Mouse (Mus musculus): ENCODE results near the gene Zfp280d. TPM values are rescaled to one million over a fixed set of nuclear protein-coding genes. Genes with fewer than 3 reads are reported as not detected.

Zfp280d gene
- polyA plus RNA-seq, 1 experiment from 2014 or later, result 38.7 TPM

GRCm38 (mm10) chr9:72404446-72404845, 129.8 kb downstream of the Zfp280d start:
- Histone ChIP-seq H3K4me1 (ENCODE audit: control insufficient read depth, insufficient read depth, low read length) (peaks cover 2% of the 10 kb centered on the region; the same call in 1 of the 2 replicates), H3K4me3 (ENCODE audit: low read depth, low read length) (no peak overlapping the region), H3K9me3 (replicated peaks; ENCODE audit: control insufficient read depth, low read length) (no peaks in the 10 kb centered on the region), H3K27me3 (replicated peaks; ENCODE audit: control insufficient read depth, insufficient read depth, low read length) (no peaks in the 10 kb centered on the region), H3K36me3 (ENCODE audit: control insufficient read depth, insufficient read depth, low read length) (no peaks in the 10 kb centered on the region), H3K4me2 (ENCODE audit: low read length) (no peak overlapping the region), H3K9ac (ENCODE audit: low read length) (no peak overlapping the region), H3K27ac (ENCODE audit: low read depth, low read length) (no peak overlapping the region)
- ATAC-seq (no peak), DNase-seq (ENCODE audit: low spot score) (no peak)
- WGBS, result 89% methylated on average over 8 of the region's 8 CpGs

DNA sequence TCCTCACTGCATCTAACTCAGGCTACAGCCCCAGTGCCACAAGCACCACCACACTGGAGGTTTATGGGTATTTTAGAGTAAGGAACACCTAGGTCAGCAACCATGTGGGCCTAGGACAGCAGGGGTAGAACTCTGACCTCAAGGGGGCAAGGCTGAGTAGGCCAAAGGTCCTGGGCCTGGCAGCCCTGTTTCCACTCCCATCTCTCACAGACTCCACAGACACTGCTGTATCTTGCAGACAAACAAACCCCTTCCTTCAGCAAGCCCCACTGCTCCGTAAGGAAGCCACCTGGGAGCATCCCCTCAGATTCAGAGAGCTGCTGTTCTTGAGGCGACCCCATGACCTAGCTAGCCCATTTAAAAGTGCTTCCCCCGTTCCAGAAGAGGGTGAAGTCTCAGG, 130.3 kb downstream of the Zfp280d start:
- Histone ChIP-seq H3K4me2 (ENCODE audit: low read length) (no peak overlapping the region), H3K27ac (ENCODE audit: low read depth, low read length) (no peak overlapping the region), H3K4me3 (ENCODE audit: low read depth, low read length) (no peak overlapping the region), H3K27me3 (replicated peaks; ENCODE audit: control insufficient read depth, insufficient read depth, low read length) (no peaks in the 10 kb centered on the region), H3K36me3 (ENCODE audit: control insufficient read depth, insufficient read depth, low read length) (no peaks in the 10 kb centered on the region), H3K4me1 (ENCODE audit: control insufficient read depth, insufficient read depth, low read length) (no peaks in the 10 kb centered on the region; the same call in 1 of the 2 replicates), H3K9ac (ENCODE audit: low read length) (no peak overlapping the region), H3K9me3 (replicated peaks; ENCODE audit: control insufficient read depth, low read length) (no peaks in the 10 kb centered on the region)
- ATAC-seq (no peak), DNase-seq (ENCODE audit: low spot score) (no peak)
- WGBS, result 80% methylated on average over 3 of the region's 3 CpGs

DNA sequence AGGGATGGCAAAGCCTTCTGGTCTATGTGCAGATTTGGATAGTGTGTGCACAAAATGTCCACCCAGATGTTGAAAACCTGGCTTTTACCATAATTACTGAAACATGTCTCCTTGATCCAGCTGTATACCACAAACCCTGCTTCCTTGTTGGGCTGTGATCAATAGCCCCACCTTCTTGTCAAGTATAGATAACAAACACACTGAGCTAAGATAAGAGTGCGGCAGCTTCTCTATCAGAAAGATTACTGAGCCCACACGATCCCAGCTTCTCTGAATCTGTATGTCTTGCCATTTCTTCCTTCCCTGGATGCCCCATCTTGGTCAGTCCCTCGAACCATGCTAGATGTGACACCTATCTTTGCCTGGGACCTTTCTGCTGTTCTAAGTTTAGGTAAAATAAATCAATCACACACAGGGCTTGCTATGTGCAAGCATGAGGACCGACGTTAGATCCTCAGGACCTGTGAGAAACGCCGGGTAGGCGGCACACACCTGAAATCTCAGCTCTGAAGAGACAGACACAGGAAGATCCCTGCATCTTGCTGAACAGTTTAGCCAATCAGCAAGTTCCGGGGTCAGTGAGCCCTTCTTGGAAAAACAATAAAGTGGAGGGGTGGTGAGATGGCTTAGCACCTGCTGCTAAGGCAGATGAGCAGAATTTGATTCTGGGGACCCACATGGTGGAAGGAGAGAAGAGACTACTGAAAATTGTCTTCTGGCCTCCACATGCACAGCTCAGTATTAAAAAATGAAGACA, 131.4 kb downstream of the Zfp280d start:
- H3K4me3 ChIP-seq (ENCODE audit: low read depth, low read length), result no peak overlapping the region
- H3K27ac ChIP-seq (ENCODE audit: low read depth, low read length), result no peak overlapping the region
- H3K9me3 ChIP-seq (replicated peaks; ENCODE audit: control insufficient read depth, low read length), result no peaks in the 10 kb centered on the region
- H3K27me3 ChIP-seq (replicated peaks; ENCODE audit: control insufficient read depth, insufficient read depth, low read length), result no peaks in the 10 kb centered on the region
- DNase-seq (ENCODE audit: low spot score) (no peak), ATAC-seq (no peak)
- H3K4me1 ChIP-seq (ENCODE audit: control insufficient read depth, insufficient read depth, low read length), result no peaks in the 10 kb centered on the region
- H3K9ac ChIP-seq (ENCODE audit: low read length), result no peak overlapping the region
- H3K36me3 ChIP-seq (ENCODE audit: control insufficient read depth, insufficient read depth, low read length), result no peaks in the 10 kb centered on the region
- H3K4me2 ChIP-seq (ENCODE audit: low read length), result no peak overlapping the region
- 91% methylated on average over 9 of the region's 9 CpGs for WGBS

GRCm38 (mm10) chr9:72408131-72408586, 133.5 kb downstream of the Zfp280d start:
- Histone ChIP-seq H3K4me3 (ENCODE audit: low read depth, low read length) (peak overlapping the region; percentile 13), H3K27ac (ENCODE audit: low read depth, low read length) (no peak overlapping the region), H3K4me2 (ENCODE audit: low read length) (peak overlapping the region; percentile 38), H3K9ac (ENCODE audit: low read length) (0 out of 2 replicates have a peak overlapping the region, but pooled peaks have one; percentile 4), H3K27me3 (replicated peaks; ENCODE audit: control insufficient read depth, insufficient read depth, low read length) (no peaks in the 10 kb centered on the region), H3K9me3 (replicated peaks; ENCODE audit: control insufficient read depth, low read length) (no peaks in the 10 kb centered on the region), H3K4me1 (ENCODE audit: control insufficient read depth, insufficient read depth, low read length) (no peaks in the 10 kb centered on the region), H3K36me3 (ENCODE audit: control insufficient read depth, insufficient read depth, low read length) (no peaks in the 10 kb centered on the region)
- DNase-seq (ENCODE audit: low spot score), result peak; percentile 91
- ATAC-seq, result peak; percentile 91
- 12% methylated on average over 12 of the region's 12 CpGs for WGBS

- Histone ChIP-seq H3K9ac (ENCODE audit: low read length) (no peak overlapping the region), H3K36me3 (ENCODE audit: control insufficient read depth, insufficient read depth, low read length) (no peaks in the 10 kb centered on the region), H3K27me3 (replicated peaks; ENCODE audit: control insufficient read depth, insufficient read depth, low read length) (no peaks in the 10 kb centered on the region), H3K4me2 (ENCODE audit: low read length) (no peak overlapping the region), H3K4me1 (ENCODE audit: control insufficient read depth, insufficient read depth, low read length) (no peaks in the 10 kb centered on the region), H3K27ac (ENCODE audit: low read depth, low read length) (no peak overlapping the region), H3K9me3 (replicated peaks; ENCODE audit: control insufficient read depth, low read length) (no peaks in the 10 kb centered on the region), H3K4me3 (ENCODE audit: low read depth, low read length) (no peak overlapping the region)
- ATAC-seq (no peak), DNase-seq (ENCODE audit: low spot score) (no peak)
- WGBS, result 60% methylated on average over 15 of the region's 15 CpGs
Observed at GRCm38 (mm10) chr9:72409381-72410225, 134.9 kb downstream of the Zfp280d start.

- no peak overlapping the region for H3K27ac ChIP-seq (ENCODE audit: low read depth, low read length)
- H3K9ac ChIP-seq (ENCODE audit: low read length), result no peak overlapping the region
- H3K36me3 ChIP-seq (ENCODE audit: control insufficient read depth, insufficient read depth, low read length), result no peaks in the 10 kb centered on the region
- no peaks in the 10 kb centered on the region for H3K27me3 ChIP-seq (replicated peaks; ENCODE audit: control insufficient read depth, insufficient read depth, low read length)
- WGBS, result 93% methylated on average over 2 of the region's 2 CpGs
- DNase-seq (ENCODE audit: low spot score), result peak; percentile 44
- H3K4me1 ChIP-seq (ENCODE audit: control insufficient read depth, insufficient read depth, low read length), result no peaks in the 10 kb centered on the region
- no peak for ATAC-seq
- no peak overlapping the region for H3K4me3 ChIP-seq (ENCODE audit: low read depth, low read length)
- no peak overlapping the region for H3K4me2 ChIP-seq (ENCODE audit: low read length)
- H3K9me3 ChIP-seq (replicated peaks; ENCODE audit: control insufficient read depth, low read length), result no peaks in the 10 kb centered on the region
Observed at GRCm38 (mm10) chr9:72411746-72412145, 137.1 kb downstream of the Zfp280d start.

Other genes with a start within 250 kb of the Zfp280d start
- 62.0 and 68.1 TPM in 2 replicates for gene Tcf12, start 163.0 kb upstream of the Zfp280d start, polyA plus RNA-seq (2014; fragmentation: Nextera tagmentation; extraction: Ambion mirVana)
- gene Mns1, start 163.2 kb downstream of the Zfp280d start, polyA plus RNA-seq (2014; fragmentation: Nextera tagmentation; extraction: Ambion mirVana), result 15.1 and 15.5 TPM in 2 replicates
- 35.3 and 40.3 TPM in 2 replicates for gene Tex9, start 217.4 kb downstream of the Zfp280d start, polyA plus RNA-seq (2014; fragmentation: Nextera tagmentation; extraction: Ambion mirVana)

Data from forebrain, embryonic 14.5 days (tissue).